Mouse (Mus musculus): Measurements from ENCODE around the gene Casr.

Gene Casr

DNA sequence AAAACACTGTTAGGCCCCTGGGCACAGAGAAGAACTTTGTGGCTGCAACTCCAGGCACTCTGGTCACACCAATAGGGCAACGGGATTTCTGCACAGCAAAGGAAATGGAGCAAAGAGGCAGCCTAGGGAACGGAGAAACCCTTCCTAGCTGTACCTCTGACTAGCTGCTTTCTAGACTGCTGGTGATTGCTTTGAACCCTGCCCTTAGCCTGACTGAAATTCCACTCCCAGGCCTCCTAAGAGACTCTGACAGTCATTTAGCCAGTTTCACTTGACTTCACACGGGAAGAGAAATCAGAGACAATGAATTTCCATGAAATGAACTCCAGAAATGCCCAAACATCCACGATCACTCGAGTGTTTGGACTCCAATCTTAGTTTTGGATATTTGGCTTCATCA is 38.8 kb downstream of the Casr start:
- in situ Hi-C loops (cut with MboI, MseI), result no loop called here

DNA sequence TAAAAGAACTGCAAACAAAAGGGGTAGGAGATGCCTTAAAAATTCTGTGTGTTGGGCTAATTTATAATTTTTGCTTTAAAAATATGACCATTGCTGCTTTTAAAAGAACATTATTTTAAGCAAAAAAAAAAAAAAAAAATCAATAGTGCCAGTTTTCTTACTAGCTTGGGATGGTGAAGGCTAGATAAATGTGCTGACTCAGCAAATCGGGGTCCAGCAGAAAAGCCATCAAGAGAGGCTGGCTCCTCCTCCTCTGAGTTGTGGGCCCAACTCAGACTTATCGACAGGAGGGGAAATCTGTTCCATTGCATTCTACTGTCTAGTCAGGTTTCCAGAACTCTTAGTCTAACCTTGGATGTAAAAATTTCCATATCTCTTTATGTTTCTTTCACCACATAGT is 45.6 kb downstream of the Casr start:
- in situ Hi-C loops (cut with MboI, MseI), result no loop called here

DNA sequence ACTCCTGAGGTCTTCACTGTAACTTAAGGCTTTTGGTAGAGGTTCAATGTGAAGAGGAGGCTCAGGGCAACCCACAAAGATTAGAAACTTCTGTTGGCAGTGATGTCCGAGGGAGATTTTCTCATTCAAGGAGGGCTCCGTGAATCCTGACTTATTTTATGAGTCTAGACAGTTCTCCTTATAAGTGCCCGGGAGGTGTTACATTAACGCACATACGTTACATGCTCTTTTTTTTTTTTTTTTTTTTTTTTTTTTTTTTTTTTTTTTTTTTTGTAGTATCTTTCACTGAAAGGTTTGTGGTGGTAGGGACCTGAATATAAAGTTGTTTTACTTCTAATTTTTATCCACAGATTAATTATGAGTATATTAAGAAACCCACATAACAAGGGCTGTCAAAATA is 54.6 kb downstream of the Casr start:
- in situ Hi-C loops (cut with MboI, MseI), result no loop called here

DNA sequence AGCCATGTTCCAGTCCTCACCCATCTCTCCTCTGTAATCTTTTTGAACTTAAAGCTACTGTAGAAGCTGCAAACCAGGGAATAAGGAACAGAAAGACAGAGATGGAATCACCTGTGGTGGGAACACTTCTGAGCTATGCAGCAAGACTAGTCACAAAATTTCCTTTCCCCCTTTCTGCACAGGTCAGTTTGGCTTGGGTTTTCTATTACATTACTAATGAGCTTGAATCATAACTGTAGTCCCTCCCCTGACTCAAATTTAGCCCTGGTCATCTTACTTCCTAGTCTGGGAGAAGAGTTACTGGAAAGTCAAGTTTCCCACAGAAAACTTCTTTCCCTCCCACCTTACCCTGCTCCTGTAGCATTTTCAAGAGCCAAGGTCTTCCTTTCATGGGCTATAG is 55.1 kb downstream of the Casr start:
- in situ Hi-C loops (cut with MboI, MseI), result no loop called here

DNA sequence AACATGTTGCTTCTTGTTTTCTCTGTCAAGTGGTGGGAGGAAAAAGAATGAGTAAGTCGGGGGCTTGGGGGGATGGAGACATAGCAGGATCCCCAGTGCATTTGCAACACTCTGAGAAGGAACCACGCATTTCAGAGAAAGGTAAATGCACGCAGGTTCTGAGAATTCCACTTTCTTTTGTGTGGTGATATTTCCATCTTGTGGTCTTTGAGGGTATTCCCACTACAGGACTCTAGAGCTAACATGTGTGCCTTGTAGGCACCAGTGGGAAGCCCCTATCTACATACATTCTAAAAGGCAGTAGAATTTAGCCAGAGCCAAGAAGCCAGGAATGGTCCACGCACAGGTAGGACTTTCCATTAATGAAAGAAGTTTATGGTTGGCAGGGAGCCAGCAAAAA is 56.0 kb downstream of the Casr start:
- in situ Hi-C loops (cut with MboI, MseI), result no loop called here

DNA sequence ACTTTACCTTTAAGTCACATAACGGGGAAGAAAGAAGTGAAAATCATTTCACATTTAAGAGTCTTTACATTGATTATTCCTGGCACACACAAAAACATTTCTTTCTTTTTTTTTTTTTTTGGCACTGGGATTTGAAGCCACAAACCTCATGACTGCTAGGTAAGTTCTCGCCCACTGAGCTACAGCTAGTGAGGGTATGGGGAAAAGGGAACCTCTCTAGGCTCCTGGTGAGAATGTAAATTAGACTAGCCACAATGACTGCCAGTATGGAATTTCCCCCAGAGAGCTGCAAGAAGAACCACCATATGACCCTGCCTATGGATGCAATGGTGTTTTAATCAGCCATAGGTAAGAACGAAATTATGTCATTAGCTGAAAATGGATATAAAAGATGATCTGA is 56.8 kb downstream of the Casr start:
- in situ Hi-C loops (cut with MboI, MseI), result no loop called here

DNA sequence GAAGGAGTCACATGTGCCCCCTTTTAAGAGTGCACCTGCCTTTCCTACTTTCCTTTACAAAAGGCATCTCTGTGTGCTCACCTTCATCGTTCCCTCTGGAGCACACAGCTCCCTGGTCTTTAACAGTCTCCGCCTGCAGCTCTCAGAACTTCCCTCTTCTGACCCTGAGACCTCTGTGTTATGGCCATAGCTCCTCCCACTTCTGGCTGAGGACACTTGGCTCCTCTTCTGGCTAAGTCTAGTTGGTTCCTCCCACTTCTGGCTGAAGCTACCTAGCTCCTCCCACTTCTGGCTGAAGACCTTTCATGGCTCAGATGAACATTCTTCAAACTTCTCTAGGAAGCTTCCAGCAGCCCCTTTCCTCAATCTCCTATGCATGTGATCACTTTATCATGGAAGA is 59.7 kb downstream of the Casr start:
- in situ Hi-C loops (cut with MboI, MseI), result no loop called here

DNA sequence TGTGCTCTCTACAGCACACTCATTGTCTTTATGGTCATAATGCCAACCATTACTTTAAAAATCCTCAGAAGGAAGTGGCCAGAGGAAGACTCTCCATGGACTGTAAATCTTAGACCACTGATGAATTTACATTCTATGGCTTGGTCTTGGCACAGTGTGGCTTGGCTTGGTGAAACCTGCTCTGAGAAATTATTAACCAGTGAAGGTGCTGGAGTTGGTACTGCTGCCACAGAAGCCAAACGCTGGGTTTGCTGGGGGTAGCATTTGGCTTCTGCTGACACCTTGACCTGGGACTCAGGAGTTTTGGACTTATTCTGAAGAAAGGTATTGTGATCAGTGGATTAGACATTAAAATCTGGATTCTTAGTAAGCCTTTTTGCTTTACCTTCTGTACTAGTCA is 69.5 kb downstream of the Casr start:
- in situ Hi-C loops (cut with MboI, MseI), result loop anchor here (25.0 kb wide), 1 partner anchor 495 kb away; the partner anchor contains the start of gene Fbxo40

DNA sequence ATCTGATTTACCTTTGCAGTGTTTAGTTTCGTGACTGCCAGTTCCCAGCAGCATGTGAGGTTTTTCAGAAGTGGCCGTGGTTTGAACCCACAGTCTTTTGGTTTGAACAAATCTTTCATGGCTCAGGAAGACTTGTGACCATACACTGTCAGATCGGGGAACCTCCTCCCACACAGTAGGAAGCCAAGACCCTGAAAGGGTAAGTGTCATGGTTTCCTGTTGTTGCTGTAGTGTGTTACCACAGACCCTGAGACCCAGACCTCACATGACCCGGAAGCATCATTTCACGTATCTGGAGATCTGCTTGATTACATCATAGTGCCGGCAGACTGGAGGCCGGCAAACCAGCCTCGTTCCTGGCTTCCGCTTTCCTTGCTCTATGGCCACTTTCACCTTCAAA is 85.1 kb downstream of the Casr start:
- in situ Hi-C loops (cut with MboI, MseI), result loop anchor here (5.0 to 25.0 kb wide), 3 partner anchors 125 to 510 kb away; partner anchors contain the start of gene Fbxo40

DNA sequence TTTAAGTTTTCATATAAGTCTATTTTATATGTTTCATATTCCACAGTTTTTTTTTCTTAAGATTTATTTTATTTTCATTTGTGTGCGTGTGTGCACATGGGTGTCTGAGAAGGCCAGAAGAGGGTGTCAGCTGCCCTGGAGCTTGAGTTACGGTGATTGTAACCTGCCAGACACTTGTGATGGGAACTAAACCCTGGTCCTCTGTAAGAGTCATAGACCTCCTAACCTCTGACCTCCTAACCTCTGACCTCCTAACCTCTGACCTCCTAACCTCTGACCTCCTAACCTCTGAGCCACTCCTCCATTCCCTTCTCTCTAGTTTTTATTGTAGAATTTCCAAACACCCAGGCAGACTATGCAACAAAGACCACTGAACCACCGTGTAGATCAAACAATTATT is 86.4 kb downstream of the Casr start:
- in situ Hi-C loops (cut with MboI, MseI), result loop anchor here (5.0 to 25.0 kb wide), 3 partner anchors 127 to 512 kb away; partner anchors contain the start of gene Fbxo40

DNA sequence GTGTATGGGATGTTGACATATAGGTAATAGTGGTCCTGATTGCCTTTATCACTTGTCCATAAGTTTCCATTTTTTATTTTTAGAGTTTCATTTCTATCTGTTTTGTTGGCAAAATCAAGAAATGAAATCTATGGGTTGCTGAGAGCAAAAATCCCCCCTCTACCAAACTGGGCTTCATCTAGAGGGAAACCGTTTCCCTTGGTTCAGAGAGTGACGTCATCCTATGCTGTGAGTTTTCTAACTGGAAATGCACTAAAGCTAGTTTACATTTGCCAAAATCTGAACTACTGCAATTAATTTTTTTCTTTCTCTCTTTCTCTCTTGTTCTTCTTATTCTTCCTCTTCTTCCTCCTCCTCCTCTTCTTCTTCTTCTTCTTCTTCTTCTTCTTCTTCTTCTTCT is 87.1 kb downstream of the Casr start:
- in situ Hi-C loops (cut with MboI, MseI), result loop anchor here (5.0 to 25.0 kb wide), 3 partner anchors 127 to 512 kb away; partner anchors contain the start of gene Fbxo40

DNA sequence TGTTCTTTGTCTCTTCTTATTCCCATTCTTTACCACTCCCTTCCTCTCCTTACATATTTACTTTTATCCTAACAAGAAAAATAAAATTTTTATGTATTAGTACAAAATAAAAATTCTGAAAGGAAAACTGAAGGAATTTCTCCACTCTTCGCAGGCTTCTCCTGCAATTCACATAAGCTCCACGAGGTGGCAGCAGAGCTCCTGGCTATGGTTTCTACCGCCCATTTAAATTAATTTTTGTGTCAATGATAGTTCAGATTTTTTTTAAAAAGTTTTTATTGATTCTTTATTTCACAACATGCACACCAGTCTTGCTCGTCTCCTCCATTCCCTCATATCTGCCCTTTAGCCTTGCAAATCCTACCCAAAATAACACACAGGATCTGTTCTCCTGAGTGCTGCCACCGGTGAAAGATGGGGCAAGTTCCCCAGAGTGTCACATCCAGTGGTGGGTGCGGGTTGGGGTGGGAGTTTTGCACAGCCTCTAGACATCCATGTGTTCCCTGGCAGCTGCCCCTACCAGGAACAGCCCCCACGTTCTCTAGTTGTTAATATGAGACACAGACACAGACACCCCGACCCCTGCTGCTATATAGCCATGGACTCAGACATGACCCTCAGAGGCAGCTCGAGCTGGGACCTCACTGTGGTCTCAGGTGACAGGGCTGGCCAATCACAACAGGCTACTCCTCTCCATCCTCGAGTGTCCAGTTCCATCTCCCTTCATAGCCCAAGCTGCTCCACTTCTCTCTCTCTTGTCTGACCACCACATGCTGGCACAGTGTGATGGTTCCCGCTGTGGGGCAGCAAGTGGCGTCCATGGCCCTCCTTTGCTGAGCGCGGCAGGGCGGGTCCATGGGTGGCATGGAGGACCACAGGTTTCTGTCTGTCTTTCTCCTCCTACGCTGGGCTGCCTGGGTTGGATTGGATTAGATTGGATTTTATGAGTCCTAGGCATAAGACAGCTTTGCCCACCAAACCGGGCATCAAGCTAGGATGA is 88.4 kb downstream of the Casr start:
- in situ Hi-C loops (cut with MboI, MseI), result no loop called here

DNA sequence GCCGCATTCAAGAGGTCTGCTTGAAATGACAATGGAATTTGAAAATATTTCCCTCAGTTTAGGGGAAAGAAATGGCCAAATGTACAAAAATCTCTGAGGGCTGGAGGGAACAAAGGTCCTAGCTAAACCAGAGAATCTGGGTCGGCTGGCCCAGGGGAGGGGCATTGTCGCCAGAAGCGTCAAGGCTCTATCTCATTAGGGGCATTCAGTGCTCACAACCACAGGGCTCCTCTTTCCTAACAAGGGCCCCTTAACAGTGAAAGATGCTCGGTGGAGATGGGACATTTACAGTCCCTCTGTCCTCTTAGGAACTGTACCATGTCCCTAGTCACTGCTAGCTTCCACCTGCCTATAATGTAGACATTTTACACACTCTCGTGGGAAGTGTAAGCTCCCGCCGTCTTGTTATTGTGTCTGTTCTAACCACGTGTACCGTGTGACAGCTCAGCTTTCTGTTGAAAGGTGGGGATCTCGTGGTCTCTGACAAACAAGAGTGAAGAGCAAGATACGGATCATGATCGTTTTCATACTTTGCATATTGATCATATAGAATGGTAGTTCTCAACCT is 90.8 kb downstream of the Casr start:
- in situ Hi-C loops (cut with MboI, MseI), result no loop called here

DNA sequence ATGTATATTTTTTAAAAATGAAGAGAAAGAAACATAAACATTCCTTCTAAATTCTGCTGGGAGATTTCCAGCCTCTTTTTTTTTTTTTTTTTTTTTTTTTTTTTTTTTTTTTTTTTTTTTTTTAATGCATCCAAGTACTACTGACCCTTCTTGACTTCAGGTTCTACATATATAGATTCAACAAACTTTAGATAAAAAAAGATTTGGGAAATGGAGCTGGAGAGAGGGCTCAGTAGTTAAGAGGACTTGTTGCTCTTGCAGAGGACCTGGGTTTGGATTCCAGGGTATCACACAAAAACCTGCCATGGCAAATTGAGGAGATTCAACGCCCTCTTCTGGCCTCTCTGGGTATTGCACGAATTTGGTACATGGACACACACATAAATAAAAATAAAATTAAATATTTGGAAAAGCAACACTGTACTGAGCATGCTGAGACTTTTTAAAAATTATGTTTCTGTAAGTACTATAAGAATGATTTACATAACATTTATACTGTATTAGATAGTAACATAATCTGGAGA is 91.9 kb downstream of the Casr start:
- in situ Hi-C loops (cut with MboI, MseI), result no loop called here

DNA sequence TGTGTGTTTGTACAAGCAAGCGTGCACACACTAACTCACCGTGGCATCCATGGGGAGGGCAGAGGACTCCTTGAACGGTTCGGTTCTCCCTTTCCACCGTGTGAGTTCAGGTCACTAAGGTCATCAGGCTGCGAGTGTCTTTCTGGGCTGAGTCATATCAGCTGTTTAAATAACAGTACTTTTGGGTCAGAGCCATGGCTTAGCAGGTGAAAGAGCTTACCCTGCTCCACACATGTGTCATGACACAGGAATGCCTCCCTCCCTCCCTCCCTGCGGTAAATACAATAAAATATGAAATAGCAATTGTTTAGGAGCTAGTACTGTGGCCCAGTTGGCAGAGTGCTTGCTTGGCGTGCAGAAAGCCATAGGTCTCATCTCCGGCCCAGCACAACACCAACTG is 92.6 kb downstream of the Casr start:
- in situ Hi-C loops (cut with MboI, MseI), result no loop called here

DNA sequence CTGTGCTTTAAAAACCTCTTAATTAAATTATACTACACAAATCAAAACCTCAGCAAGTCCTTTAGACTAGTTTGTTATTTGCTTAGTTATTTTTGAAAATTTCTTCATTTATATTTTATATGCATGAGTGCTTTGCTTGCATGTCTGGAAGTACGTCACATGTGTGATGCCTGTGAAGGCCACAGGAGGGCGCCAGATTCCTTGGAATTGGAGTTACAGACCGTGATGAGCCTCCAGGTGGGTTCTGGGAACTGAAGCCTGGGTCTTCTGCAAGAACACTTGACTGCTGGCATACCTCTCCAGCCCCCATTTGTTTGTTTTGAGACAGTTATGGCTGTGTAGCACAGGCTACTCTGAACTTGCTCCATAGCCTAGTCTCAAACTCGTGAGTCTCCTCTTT is 93.1 kb downstream of the Casr start:
- in situ Hi-C loops (cut with MboI, MseI), result no loop called here

DNA sequence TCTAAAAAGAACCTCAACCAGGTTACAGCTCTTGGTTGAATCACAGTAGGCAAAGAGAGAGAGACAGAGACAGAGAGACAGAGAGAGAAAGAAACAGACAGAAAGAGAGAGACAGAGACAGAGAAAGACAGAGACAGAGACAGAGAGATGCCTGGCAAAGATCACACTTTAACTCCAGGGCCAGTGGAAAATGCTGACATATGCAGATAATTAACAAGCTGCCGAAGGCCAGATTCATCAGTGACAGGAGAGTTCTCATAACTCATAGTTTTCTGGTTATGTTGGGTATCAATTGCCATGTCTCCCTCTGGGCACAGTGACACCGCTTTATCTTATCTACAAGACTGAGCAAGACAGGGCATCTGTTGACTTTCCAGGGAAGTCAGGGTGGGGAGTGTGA is 94.0 kb downstream of the Casr start:
- in situ Hi-C loops (cut with MboI, MseI), result no loop called here

DNA sequence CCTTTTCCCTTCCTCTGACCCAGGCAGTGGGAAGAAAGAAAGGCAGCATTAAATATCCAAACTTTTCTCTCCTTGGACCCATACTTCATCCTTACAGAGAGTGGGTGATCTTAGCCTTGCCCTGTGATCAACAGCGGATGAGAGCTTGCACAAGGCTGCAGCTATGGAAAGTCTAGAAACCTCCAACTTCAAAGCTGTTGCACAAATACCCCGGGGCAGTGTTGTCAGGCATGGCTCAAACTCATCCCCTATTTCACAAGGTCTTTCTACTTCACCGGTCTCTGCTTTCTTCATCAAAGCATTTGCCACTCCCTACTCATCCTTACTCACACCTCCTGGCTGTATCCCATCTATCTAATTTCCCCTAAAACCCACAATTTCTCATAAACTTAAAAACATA is 96.5 kb downstream of the Casr start:
- in situ Hi-C loops (cut with MboI, MseI), result no loop called here

DNA sequence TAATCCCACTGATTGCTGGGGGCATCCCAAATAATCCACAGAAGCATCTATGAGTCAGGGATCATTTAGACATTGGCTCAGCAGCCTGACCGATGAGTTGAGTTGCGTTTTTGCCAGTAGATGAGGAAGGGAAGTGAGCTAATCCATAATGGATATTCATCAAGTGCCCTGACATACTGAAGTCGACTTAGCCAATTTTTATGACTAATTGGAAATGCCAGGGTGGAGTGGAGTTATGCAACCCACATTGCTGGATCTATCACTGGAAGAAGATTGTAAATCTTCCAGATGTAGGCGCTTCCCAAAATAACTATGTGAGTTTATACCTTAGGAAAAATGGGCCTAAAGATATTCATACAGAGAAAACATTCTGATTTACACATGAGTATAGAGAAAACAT is 97.9 kb downstream of the Casr start:
- in situ Hi-C loops (cut with MboI, MseI), result no loop called here

DNA sequence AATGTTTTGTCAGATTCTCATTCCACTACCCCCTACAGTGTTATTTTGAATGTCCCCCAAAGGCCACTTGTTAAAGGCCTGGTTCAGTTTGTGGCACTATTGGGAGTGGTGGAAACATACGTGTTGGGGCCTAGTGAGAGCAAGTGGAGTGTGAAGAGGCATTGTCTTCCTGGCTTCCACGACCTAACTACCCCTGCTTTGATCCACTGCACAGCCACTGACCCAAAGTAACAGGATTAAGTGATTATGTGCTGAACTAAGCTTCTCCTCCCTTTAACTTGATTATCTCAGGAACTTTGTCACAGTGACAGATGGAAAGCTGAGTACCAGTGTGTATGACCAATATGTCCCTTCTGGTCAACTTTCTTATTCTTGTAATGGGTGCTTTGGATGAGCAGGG is 101.5 kb downstream of the Casr start:
- in situ Hi-C loops (cut with MboI, MseI), result no loop called here

DNA sequence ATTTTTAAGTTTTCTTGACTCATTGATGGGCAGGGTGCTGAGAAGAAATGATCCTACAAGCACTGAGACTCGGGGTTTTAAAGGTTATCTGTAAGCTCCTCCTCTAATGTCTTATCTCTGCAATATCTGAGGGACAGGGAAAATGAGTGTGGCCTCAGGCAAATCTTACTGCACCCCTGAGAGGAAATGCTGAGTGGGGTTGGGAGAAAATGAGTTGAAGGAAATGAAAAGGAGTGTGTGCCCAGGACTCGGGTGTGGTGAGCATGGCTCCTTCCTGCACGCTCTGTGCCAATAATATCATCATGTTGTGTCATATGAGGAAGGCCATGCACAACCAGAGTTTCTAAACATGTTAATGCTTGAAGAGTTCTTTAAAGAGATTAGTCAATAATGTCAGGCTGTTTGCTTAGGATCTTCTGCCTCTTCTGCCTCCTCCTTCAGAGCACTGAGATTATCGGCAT is 106.6 kb downstream of the Casr start, which contains the start of gene Stfa3:
Gene Stfa3, minus strand, starts transcription at position 51 of the 461 bp plus-strand sequence.
- in situ Hi-C loops (cut with MboI, MseI), result no loop called here
